34 mouse cellular contexts compared by ENCODE assay signal in genomic region chr13:12099446-12099845, GRCm38 (mm10). TPM values are rescaled to one million over a fixed set of nuclear protein-coding genes. Genes with fewer than 3 reads are reported as not detected.
DNase-seq lines count a peak whose midpoint lies in the region; ATAC-seq and TF ChIP-seq lines count a peak whose summit lies in the region.
"Had no signal": no experiment of that assay in that cellular context is flagged by ENCODE, and none has a peak within 500 bp of the region (broad histone marks: within the 10 kb centered on the region; RNA-seq: fewer than 3 reads in every experiment).

No protein-coding gene starts in this region.

- H3K4me3 ChIP-seq in heart, embryonic 11.5 days (ENCODE audit: low read depth, low read length), result no peak overlapping the region
- no peak overlapping the region for H3K4me3 ChIP-seq in heart, embryonic 16.5 days (ENCODE audit: low read length)
- no peak overlapping the region for H3K4me3 ChIP-seq in liver, embryonic 11.5 days (ENCODE audit: low read depth, low read length)
- H3K4me3 ChIP-seq in liver, embryonic 16.5 days (ENCODE audit: low read depth, low read length), result no peak overlapping the region
- H3K4me3 ChIP-seq in forebrain, postnatal 0 days (ENCODE audit: low read depth, low read length), result no peak overlapping the region
- H3K4me3 ChIP-seq: embryonic facial prominence, embryonic 13.5 days; forebrain, embryonic 10.5 days; forebrain, embryonic 15.5 days; gastrocnemius, adult 2 months; limb, embryonic 12.5 days; megakaryocyte, embryonic 14.5 days; midbrain, embryonic 12.5 days; myocyte; neural tube, embryonic 13.5 days had no signal

- no peak for TF ChIP-seq CTCF in forebrain, postnatal 0 days (IDR thresholded peaks at IDR 0.05; ENCODE audit: low read depth)

- H3K36me3 ChIP-seq in heart, embryonic 11.5 days (ENCODE audit: control insufficient read depth, insufficient read depth, low read length), result no peaks in the 10 kb centered on the region
- H3K36me3 ChIP-seq in heart, embryonic 16.5 days (ENCODE audit: control insufficient read depth, insufficient read depth), result no peaks in the 10 kb centered on the region
- no peaks in the 10 kb centered on the region for H3K36me3 ChIP-seq in liver, embryonic 11.5 days (ENCODE audit: control insufficient read depth, insufficient read depth, low read length)
- H3K36me3 ChIP-seq in liver, embryonic 16.5 days (ENCODE audit: control insufficient read depth, insufficient read depth), result no peaks in the 10 kb centered on the region
- H3K36me3 ChIP-seq in forebrain, postnatal 0 days (ENCODE audit: insufficient read depth), result no peaks in the 10 kb centered on the region
- H3K36me3 ChIP-seq: embryonic facial prominence, embryonic 13.5 days; forebrain, embryonic 10.5 days; forebrain, embryonic 15.5 days; heart, embryonic 10.5 days; limb, embryonic 12.5 days; midbrain, embryonic 12.5 days; neural tube, embryonic 13.5 days had no signal

- no peak for DNase-seq in heart, postnatal 10 days
- no peak for DNase-seq in heart, adult 11 months
- no peak for DNase-seq in liver, embryonic 11.5 days (ENCODE audit: low spot score)
- DNase-seq in forebrain, postnatal 0 days, result no peak
- DNase-seq in thymus, postnatal 25 days, result no peak
- DNase-seq: adrenal gland, postnatal 10 days; cerebellum, adult 11 months; cerebellum, postnatal 10 days; gastrocnemius, adult 2 months; gastrocnemius, postnatal 36 days; kidney, adult 9 months; kidney, postnatal 10 days; lung, adult 18-20 months; lung, postnatal 4 days; retina, postnatal 1 day; right cerebral cortex, postnatal 14 days; thymus, postnatal 14 days had no signal

- H3K27ac ChIP-seq in heart, embryonic 11.5 days (ENCODE audit: low read depth, low read length), result no peak overlapping the region
- no peak overlapping the region for H3K27ac ChIP-seq in heart, embryonic 16.5 days (ENCODE audit: low read length)
- H3K27ac ChIP-seq in liver, embryonic 11.5 days (ENCODE audit: low read depth, low read length), result 0 out of 2 replicates have a peak overlapping the region, but pooled peaks have one; percentile 11
- no peak overlapping the region for H3K27ac ChIP-seq in liver, embryonic 16.5 days (ENCODE audit: low read length)
- H3K27ac ChIP-seq in forebrain, postnatal 0 days (ENCODE audit: low read depth, low read length), result no peak overlapping the region
- H3K27ac ChIP-seq: embryonic facial prominence, embryonic 13.5 days; forebrain, embryonic 10.5 days; forebrain, embryonic 15.5 days; gastrocnemius, adult 2 months; heart, embryonic 10.5 days; hindbrain, embryonic 14.5 days; limb, embryonic 12.5 days; midbrain, embryonic 12.5 days; neural tube, embryonic 13.5 days had no signal

- 52% methylated on average over 3 of the region's 3 CpGs for WGBS in heart, embryonic 11.5 days (ENCODE audit: insufficient replicate concordance)
- 49% methylated on average over 3 of the region's 3 CpGs for WGBS in heart, embryonic 16.5 days
- WGBS in liver, embryonic 11.5 days, result 51% methylated on average over 3 of the region's 3 CpGs
- WGBS in liver, embryonic 16.5 days (ENCODE audit: insufficient replicate concordance), result 35% methylated on average over 3 of the region's 3 CpGs
- WGBS in forebrain, postnatal 0 days, result 86% methylated on average over 3 of the region's 3 CpGs

- no peak for ATAC-seq in heart, embryonic 11.5 days (replicated peaks; ENCODE audit: insufficient number of reproducible peaks, low FRiP score, low TSS enrichment)
- no peak for ATAC-seq in heart, embryonic 16.5 days (replicated peaks; ENCODE audit: extremely low read depth, insufficient read depth, low FRiP score)
- ATAC-seq in liver, embryonic 11.5 days (replicated peaks; ENCODE audit: low FRiP score), result peak; percentile 90
- peak; percentile 85 for ATAC-seq in liver, embryonic 16.5 days (ENCODE audit: low read depth)
- no peak for ATAC-seq in forebrain, postnatal 0 days
- ATAC-seq: forebrain, embryonic 15.5 days; intestine, postnatal 0 days; lung, postnatal 0 days; Patski had no signal

- peak overlapping the region; percentile 11; the same call in 1 of the 2 replicates for H3K4me2 ChIP-seq in heart, embryonic 11.5 days
- peak overlapping the region; percentile 78 for H3K4me2 ChIP-seq in heart, embryonic 16.5 days (ENCODE audit: low read depth, low read length)
- no peak overlapping the region for H3K4me2 ChIP-seq in liver, embryonic 11.5 days
- H3K4me2 ChIP-seq in liver, embryonic 16.5 days (ENCODE audit: low read depth, low read length), result no peak overlapping the region
- H3K4me2 ChIP-seq in forebrain, postnatal 0 days (ENCODE audit: low read depth), result no peak overlapping the region
- H3K4me2 ChIP-seq: embryonic facial prominence, embryonic 13.5 days; forebrain, embryonic 15.5 days; hindbrain, embryonic 14.5 days; limb, embryonic 12.5 days; midbrain, embryonic 12.5 days; neural tube, embryonic 13.5 days had no signal

- H3K4me1 ChIP-seq in heart, embryonic 11.5 days (ENCODE audit: control insufficient read depth, insufficient read depth, low read length), result peaks cover 58% of the 10 kb centered on the region
- peaks cover 66% of the 10 kb centered on the region for H3K4me1 ChIP-seq in heart, embryonic 16.5 days (ENCODE audit: control insufficient read depth, insufficient read depth, low read length)
- H3K4me1 ChIP-seq in liver, embryonic 11.5 days (replicated peaks; ENCODE audit: control insufficient read depth, insufficient read depth, low read length), result no peaks in the 10 kb centered on the region
- H3K4me1 ChIP-seq in liver, embryonic 16.5 days (ENCODE audit: control insufficient read depth, low read depth, low read length), result no peaks in the 10 kb centered on the region; the same call in 1 of the 2 replicates
- peaks cover 9% of the 10 kb centered on the region for H3K4me1 ChIP-seq in forebrain, postnatal 0 days (ENCODE audit: insufficient read depth)
- H3K4me1 ChIP-seq: embryonic facial prominence, embryonic 13.5 days; forebrain, embryonic 10.5 days; forebrain, embryonic 15.5 days; limb, embryonic 12.5 days; megakaryocyte, embryonic 14.5 days; midbrain, embryonic 12.5 days; neural tube, embryonic 13.5 days had no signal

- no peak overlapping the region for H3K9ac ChIP-seq in heart, embryonic 11.5 days (ENCODE audit: low read depth, low read length)
- no peak overlapping the region for H3K9ac ChIP-seq in heart, embryonic 16.5 days (ENCODE audit: low read length)
- no peak overlapping the region for H3K9ac ChIP-seq in liver, embryonic 11.5 days (ENCODE audit: low read depth, low read length)
- H3K9ac ChIP-seq in liver, embryonic 16.5 days (ENCODE audit: low read depth, low read length), result no peak overlapping the region
- no peak overlapping the region for H3K9ac ChIP-seq in forebrain, postnatal 0 days
- H3K9ac ChIP-seq: embryonic facial prominence, embryonic 13.5 days; forebrain, embryonic 15.5 days; hindbrain, embryonic 14.5 days; limb, embryonic 12.5 days; midbrain, embryonic 12.5 days; neural tube, embryonic 13.5 days had no signal

- intact Hi-C loops in heart, postnatal 10 days (cut with DNase I), result no loop called here

- no peaks in the 10 kb centered on the region for H3K9me3 ChIP-seq in heart, embryonic 11.5 days (replicated peaks; ENCODE audit: control insufficient read depth, low read length)
- H3K9me3 ChIP-seq in heart, embryonic 16.5 days (replicated peaks; ENCODE audit: control insufficient read depth, low read length), result no peaks in the 10 kb centered on the region
- no peaks in the 10 kb centered on the region for H3K9me3 ChIP-seq in liver, embryonic 11.5 days (ENCODE audit: control insufficient read depth, low read length)
- no peaks in the 10 kb centered on the region for H3K9me3 ChIP-seq in liver, embryonic 16.5 days (replicated peaks; ENCODE audit: control insufficient read depth, low read length)
- H3K9me3 ChIP-seq in forebrain, postnatal 0 days (ENCODE audit: low read length), result no peaks in the 10 kb centered on the region
- H3K9me3 ChIP-seq: embryonic facial prominence, embryonic 13.5 days; forebrain, embryonic 10.5 days; forebrain, embryonic 15.5 days; heart, embryonic 10.5 days; limb, embryonic 12.5 days; midbrain, embryonic 12.5 days; neural tube, embryonic 13.5 days had no signal

- H3K27me3 ChIP-seq in heart, embryonic 11.5 days (ENCODE audit: control insufficient read depth, insufficient read depth, low read length), result no peaks in the 10 kb centered on the region
- no peaks in the 10 kb centered on the region for H3K27me3 ChIP-seq in heart, embryonic 16.5 days (ENCODE audit: control insufficient read depth, insufficient read depth, low read length)
- peaks cover 6% of the 10 kb centered on the region for H3K27me3 ChIP-seq in liver, embryonic 11.5 days (replicated peaks; ENCODE audit: control insufficient read depth, insufficient read depth, low read length)
- peaks cover 16% of the 10 kb centered on the region for H3K27me3 ChIP-seq in liver, embryonic 16.5 days (ENCODE audit: control insufficient read depth, insufficient read depth, low read depth, low read length)
- H3K27me3 ChIP-seq in forebrain, postnatal 0 days (ENCODE audit: insufficient read depth, low read length), result no peaks in the 10 kb centered on the region
- H3K27me3 ChIP-seq: forebrain, embryonic 15.5 days had no signal

RNA-seq across cellular contexts. Expression of gene Ryr2, which starts 7.3 kb away (rescaled TPM):
- 35.6 and 46.7 TPM in 2 replicates for polyA plus RNA-seq in heart, embryonic 11.5 days (2014; fragmentation: Nextera tagmentation; extraction: Ambion mirVana)
- 100 to 1,000 TPM; 767 to 773 TPM for total RNA-seq in heart, postnatal 10 days (2021)
- polyA plus RNA-seq in heart, embryonic 16.5 days (2015; fragmentation: Nextera tagmentation; extraction: Ambion mirVana), result 31.5 and 33.3 TPM in 2 replicates
- 0.38 and 0.88 TPM in 2 replicates for polyA plus RNA-seq in liver, embryonic 11.5 days (2014; fragmentation: Nextera tagmentation; extraction: Ambion mirVana)
- 0.13 and 0.24 TPM in 2 replicates for polyA plus RNA-seq in liver, embryonic 16.5 days (2015; fragmentation: Nextera tagmentation; extraction: Ambion mirVana)
- 22.8 and 23.6 TPM in 2 replicates for total RNA-seq in forebrain, postnatal 0 days (2014; rRNA removed)
- polyA plus RNA-seq in forebrain, postnatal 0 days (2015; fragmentation: Nextera tagmentation; extraction: Ambion mirVana), result 0.59 and 2.1 TPM in 2 replicates
- total RNA-seq: common myeloid progenitor, adult 5-6 weeks had no signal
- polyA plus RNA-seq: myocyte, Patski had no signal

Comparison
In these comparisons a context has a peak if more than half of its experiments do, and no peak if none do; other contexts are left out.
1. ATAC-seq: peak in liver, embryonic 11.5 days (single experiment) and liver, embryonic 16.5 days (single experiment); none in heart, embryonic 11.5 days (single experiment), heart, embryonic 16.5 days (single experiment) and forebrain, postnatal 0 days (single experiment).
2. H3K4me2 ChIP-seq: peak in heart, embryonic 11.5 days (single experiment) and heart, embryonic 16.5 days (single experiment); none in liver, embryonic 11.5 days (single experiment), liver, embryonic 16.5 days (single experiment) and forebrain, postnatal 0 days (single experiment).
3. RNA of gene Ryr2, which starts 7.3 kb away (polyA plus RNA-seq): 35.6 to 46.7 TPM in heart, embryonic 11.5 days and 31.5 to 33.3 TPM in heart, embryonic 16.5 days; 0.59 to 2.1 TPM in forebrain, postnatal 0 days, 0.38 to 0.88 TPM in liver, embryonic 11.5 days and 0.13 to 0.24 TPM in liver, embryonic 16.5 days; every median in the first group is over 10 times any median in the second.